Mouse (Mus musculus) forebrain, embryonic 11.5 days (tissue): ENCODE results near the gene Spire2. TPM values are rescaled to one million over a fixed set of nuclear protein-coding genes. Genes with fewer than 3 reads are reported as not detected.

Source experiments
- ATAC-seq: fragments of 200-750 bp; cut with Nextera tagmentation; replicated peaks from 2 replicates; pipeline ENCODE4 v1.8.0; 2017; ENCODE audit warnings: moderate TSS enrichment; ENCODE audit not compliant: low FRiP score
- DNase-seq: peaks from one replicate; pipeline ENCODE4 v3.0.0-alpha.2; 2017; ENCODE audit warnings: low spot score
- H3K27ac ChIP-seq: fragments of 300-500 bp; sonication (generic); 2 replicates; pipeline ENCODE4 v1.5.1; 2014; ENCODE audit warnings: low read depth, low read length
- H3K27me3 ChIP-seq: fragments of 300-500 bp; sonication (generic); 2 replicates; pipeline ENCODE4 v1.6.1; 2014; ENCODE audit warnings: mild to moderate bottlenecking, low read length, mixed read lengths; ENCODE audit not compliant: control insufficient read depth, insufficient read depth
- H3K36me3 ChIP-seq: fragments of 300-500 bp; sonication (generic); 2 replicates; pipeline ENCODE4 v1.6.1; 2014; ENCODE audit warnings: mild to moderate bottlenecking, low read length, moderate library complexity, mixed read lengths; ENCODE audit not compliant: control insufficient read depth, insufficient read depth
- H3K4me1 ChIP-seq: fragments of 300-500 bp; sonication (generic); replicated peaks from 2 replicates; pipeline ENCODE4 v1.6.1; 2014; ENCODE audit warnings: low read length, mixed read lengths; ENCODE audit not compliant: control insufficient read depth, insufficient read depth
- H3K4me2 ChIP-seq: fragments of 300-500 bp; sonication (generic); 2 replicates; pipeline ENCODE4 v1.6.1; 2014; ENCODE audit warnings: low read depth, mild to moderate bottlenecking, low read length, moderate library complexity, mixed read lengths; ENCODE audit not compliant: severe bottlenecking
- H3K4me3 ChIP-seq: fragments of 300-500 bp; sonication (generic); 2 replicates; pipeline ENCODE4 v1.5.1; 2014; ENCODE audit warnings: low read depth, low read length
- H3K9ac ChIP-seq: fragments of 300-500 bp; sonication (generic); 2 replicates; pipeline ENCODE4 v1.6.1; 2014; ENCODE audit warnings: low read length
- H3K9me3 ChIP-seq: fragments of 300-500 bp; sonication (generic); 2 replicates; pipeline ENCODE4 v1.6.1; 2016; ENCODE audit warnings: low read length, mixed read lengths; ENCODE audit not compliant: control insufficient read depth
- WGBS: fragments of 180-500 bp; shearing (Covaris S2); extraction: QIAGEN DNeasy Blood & Tissue Kit; methylation state at CpG from one replicate; pipeline ENCODE4 v1.1.7; 2014; 5-methylcytosine and 5-hydroxymethylcytosine counted together
- polyA plus RNA-seq: library from polyadenylated mRNA; unstranded; fragments of >200 nt; fragmentation: Nextera tagmentation; extraction: Ambion mirVana; gene quantifications from 2 replicates; pipeline ENCODE4 v1.2.1, GENCODE M21; 2014

Spire2 gene
- polyA plus RNA-seq, 1 experiment from 2014 or later = 13.4 TPM

DNA sequence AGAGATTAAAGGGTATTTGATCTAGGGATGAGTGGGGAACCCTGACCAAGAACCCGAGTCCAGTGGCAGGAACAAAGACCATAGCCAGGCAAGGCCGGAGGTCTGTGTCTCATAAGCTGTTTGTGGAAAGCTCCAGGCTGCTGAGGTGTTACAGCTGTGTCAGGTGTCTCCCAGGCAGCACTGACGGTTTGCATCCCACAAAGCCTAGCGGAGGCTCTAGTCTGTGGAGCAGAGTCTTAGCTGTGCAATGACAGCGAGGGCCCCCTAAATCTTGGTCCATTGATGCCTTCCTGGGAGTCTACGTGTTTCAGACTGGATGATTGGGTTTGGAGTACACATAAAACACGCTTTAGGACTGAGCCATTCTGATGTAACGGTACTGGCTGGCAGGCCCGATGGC lies 69.4 kb downstream of the Spire2 start:
- DNase-seq (no peak), ATAC-seq (no peak)
- Histone ChIP-seq H3K27ac (no peak overlapping the region), H3K27me3 (no peaks in the 10 kb centered on the region), H3K4me1 (0 out of 2 replicates have a peak, but pooled peaks cover 2% of the 10 kb centered on the region), H3K4me3 (no peak overlapping the region), H3K9ac (no peak overlapping the region), H3K4me2 (no peak overlapping the region), H3K9me3 (no peaks in the 10 kb centered on the region), H3K36me3 (peaks cover 5% of the 10 kb centered on the region; the same call in 1 of the 2 replicates)
- 92% methylated on average over 9 of the region's 9 CpGs for WGBS

DNA sequence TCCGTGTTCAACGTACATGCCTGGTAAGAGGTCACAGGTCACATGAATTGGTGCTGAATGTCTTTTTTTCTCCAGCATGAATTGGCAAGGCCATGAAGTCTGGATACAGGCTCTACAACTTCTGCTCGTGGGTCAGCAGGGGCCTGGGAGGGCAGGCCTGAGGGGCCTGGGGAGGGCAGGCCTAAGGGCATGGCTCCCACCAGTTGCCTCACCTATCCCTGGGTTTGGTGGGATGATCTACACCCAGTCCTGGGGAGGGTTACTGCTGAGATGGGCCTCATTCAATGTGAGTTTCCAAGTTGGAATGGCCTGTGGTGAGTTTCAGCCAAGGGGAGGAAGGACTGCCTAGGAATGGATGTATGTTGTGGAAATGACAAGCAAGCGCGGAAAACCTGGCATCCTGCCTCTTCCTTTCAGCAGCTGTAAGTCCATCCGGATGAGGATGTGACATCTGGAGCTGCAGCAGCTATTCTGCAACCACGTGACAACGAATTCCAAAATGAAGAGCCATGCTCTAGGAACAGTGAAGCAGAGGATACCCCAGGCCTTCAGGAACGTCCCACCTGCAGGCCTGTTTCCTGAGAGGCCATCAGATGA lies 70.3 kb downstream of the Spire2 start:
- WGBS = 94% methylated on average over 9 of the region's 9 CpGs
- DNase-seq (no peak), ATAC-seq (no peak)
- Histone ChIP-seq H3K27ac (no peak overlapping the region), H3K9me3 (no peaks in the 10 kb centered on the region), H3K4me3 (no peak overlapping the region), H3K4me1 (0 out of 2 replicates have a peak, but pooled peaks cover 2% of the 10 kb centered on the region), H3K4me2 (no peak overlapping the region), H3K9ac (no peak overlapping the region), H3K36me3 (peaks cover 5% of the 10 kb centered on the region; the same call in 1 of the 2 replicates), H3K27me3 (no peaks in the 10 kb centered on the region)

DNA sequence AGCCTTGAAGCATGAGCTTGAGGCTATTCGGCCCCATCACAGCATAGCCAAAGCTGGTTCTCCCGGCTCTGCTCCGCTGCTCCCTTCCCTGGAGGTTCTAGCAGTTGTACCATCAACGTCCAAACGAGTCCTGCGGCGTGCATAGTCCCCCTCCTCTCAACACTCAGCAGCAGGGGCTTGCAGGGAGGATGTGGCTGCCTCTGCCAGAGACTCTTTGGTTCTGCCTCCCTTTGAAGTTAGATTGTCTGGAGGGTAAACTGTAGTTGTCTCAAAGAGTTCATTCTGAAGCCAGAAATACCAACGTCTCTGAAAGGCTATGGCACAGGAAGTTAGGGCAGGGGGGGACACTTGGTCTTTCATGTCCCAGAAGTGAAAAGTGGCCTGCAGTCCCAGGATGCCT lies 72.0 kb downstream of the Spire2 start:
- DNase-seq = no peak
- Histone ChIP-seq H3K9me3 (no peaks in the 10 kb centered on the region), H3K27ac (no peak overlapping the region), H3K9ac (no peak overlapping the region), H3K27me3 (no peaks in the 10 kb centered on the region), H3K4me1 (peaks cover 2% of the 10 kb centered on the region; the same call in 1 of the 2 replicates), H3K4me2 (no peak overlapping the region), H3K4me3 (no peak overlapping the region), H3K36me3 (no peaks in the 10 kb centered on the region; the same call in 1 of the 2 replicates)
- WGBS = 57% methylated on average over 8 of the region's 8 CpGs
- no peak for ATAC-seq

DNA sequence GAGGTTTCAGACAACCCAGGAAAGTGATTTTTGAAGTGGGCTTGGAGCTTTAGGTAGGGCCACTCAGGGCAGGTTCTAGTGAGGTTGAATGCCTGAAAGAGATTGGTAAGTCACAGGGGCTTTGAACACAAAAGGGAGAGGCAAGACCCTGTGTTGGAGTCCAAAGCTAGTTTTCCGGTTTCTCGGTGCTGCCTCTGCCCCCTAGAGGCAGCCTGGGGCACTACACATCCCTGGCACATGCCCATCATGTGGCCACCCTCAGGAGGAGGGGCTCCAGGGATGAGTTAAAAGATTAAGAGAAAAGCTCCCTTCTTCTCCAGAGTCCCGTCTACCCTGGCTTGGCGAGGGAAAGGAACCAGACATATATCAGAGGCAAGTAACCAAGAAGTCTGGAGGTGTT lies 74.3 kb downstream of the Spire2 start, which contains the start of gene Mc1r:
Gene Mc1r, plus strand, starts transcription at position 322 of the 400 bp plus-strand sequence.
- Histone ChIP-seq H3K27ac (no peak within 1 kb of the TSS), H3K4me1 (peaks cover 12% of the 10 kb centered on the region; the same call in 1 of the 2 replicates), H3K36me3 (no peaks in the 10 kb centered on the region), H3K9me3 (no peaks in the 10 kb centered on the region), H3K9ac (no peak within 1 kb of the TSS), H3K27me3 (no peaks in the 10 kb centered on the region), H3K4me3 (no peak within 1 kb of the TSS), H3K4me2 (no peak within 1 kb of the TSS; the same call in 1 of the 2 replicates)
- no peak for ATAC-seq
- WGBS = 13% methylated on average over 4 of the region's 4 CpGs
- peak; percentile 85 for DNase-seq

DNA sequence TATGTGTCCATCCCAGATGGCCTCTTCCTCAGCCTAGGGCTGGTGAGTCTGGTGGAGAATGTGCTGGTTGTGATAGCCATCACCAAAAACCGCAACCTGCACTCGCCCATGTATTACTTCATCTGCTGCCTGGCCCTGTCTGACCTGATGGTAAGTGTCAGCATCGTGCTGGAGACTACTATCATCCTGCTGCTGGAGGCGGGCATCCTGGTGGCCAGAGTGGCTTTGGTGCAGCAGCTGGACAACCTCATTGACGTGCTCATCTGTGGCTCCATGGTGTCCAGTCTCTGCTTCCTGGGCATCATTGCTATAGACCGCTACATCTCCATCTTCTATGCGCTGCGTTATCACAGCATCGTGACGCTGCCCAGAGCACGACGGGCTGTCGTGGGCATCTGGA lies 75.1 kb downstream of the Spire2 start:
- no peak for ATAC-seq

DNA sequence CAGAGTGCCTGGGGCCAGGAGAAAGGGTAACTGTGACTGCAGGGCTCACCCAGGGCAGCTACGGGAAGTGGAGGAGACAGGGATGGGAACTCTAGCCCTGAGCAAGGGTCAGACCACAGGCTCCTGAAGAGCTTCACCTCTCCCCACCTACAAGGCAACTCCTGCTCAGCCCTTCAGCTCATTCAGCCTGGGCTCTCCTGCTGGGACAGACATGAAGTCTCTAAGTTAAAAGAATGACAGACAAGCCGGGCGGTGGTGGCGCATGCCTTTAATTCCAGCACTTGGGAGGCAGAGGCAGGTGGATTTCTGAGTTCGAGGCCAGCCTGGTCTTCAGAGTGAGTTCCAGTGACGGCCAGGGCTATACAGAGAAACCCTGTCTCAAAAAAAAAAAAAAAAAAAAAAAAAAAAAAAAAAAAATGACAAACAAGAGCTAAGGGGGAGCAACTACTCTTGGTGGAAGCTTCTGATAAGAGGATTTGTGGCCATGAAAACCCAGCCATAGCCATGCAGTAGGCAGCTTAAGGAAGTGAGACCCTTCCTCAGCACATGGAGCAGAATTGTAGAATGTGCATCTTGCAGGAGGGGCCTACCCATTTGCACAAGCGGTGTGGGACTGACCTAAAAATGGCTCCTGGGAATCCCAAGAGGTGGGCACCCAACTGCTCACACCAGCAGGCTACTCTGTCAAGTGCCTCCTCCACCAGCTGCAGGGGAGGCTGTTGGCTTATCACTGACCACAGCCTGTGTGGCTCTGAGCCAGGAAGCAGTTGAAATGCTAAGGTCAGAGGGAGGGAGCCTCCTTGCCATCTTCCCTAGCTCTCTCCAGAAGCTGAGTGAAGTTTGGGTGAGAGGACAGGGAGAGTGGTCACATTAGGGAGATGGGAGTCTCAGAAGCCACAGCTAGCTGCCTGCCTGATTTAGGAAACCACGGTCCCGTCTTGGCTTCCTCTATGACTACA lies 76.4 kb downstream of the Spire2 start:
- Histone ChIP-seq H3K9ac (no peak overlapping the region), H3K27me3 (no peaks in the 10 kb centered on the region), H3K4me2 (no peak overlapping the region), H3K27ac (no peak overlapping the region), H3K4me1 (peaks cover 15% of the 10 kb centered on the region; the same call in 1 of the 2 replicates), H3K4me3 (no peak overlapping the region), H3K9me3 (no peaks in the 10 kb centered on the region), H3K36me3 (no peaks in the 10 kb centered on the region)
- 80% methylated on average over 9 of the region's 9 CpGs for WGBS
- ATAC-seq (no peak), DNase-seq (peak; percentile 52)

More for the DNA sequence above, 75.1 kb downstream of the Spire2 start:
- no peaks in the 10 kb centered on the region for H3K27me3 ChIP-seq
- H3K4me3 ChIP-seq = no peak overlapping the region
- WGBS = 94% methylated on average over 13 of the region's 13 CpGs
- H3K9ac ChIP-seq = no peak overlapping the region
- no peak overlapping the region for H3K27ac ChIP-seq
- no peaks in the 10 kb centered on the region for H3K9me3 ChIP-seq
- H3K4me1 ChIP-seq = peaks cover 12% of the 10 kb centered on the region; the same call in 1 of the 2 replicates
- H3K4me2 ChIP-seq = no peak overlapping the region
- no peak for DNase-seq
- H3K36me3 ChIP-seq = no peaks in the 10 kb centered on the region

DNA sequence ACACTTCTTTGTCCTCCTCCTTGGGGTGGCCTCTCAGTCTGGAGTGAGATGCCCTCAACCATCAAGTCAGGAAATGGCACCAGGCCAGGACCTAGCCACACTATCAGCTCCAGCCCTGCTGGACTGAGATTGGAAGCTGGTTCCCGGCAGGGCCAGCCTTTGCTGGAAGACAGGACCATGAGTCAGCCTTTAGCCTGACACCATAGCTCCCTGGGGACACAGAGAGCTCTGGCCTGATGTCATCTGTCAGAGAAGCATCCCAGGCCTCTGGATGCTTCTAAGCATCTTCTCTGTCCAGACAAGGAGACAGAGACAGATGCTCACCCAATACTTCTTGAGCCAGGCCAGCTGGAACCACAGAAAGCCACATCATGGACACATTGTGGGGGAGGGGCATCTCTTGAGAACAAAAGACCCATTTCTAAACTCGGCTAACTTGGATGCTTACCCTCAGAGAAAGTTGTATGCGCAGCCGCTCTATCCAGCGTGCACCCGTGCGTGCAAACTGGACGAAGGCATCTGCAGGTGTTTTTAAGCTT lies 77.6 kb downstream of the Spire2 start:
- ATAC-seq = no peak
- Histone ChIP-seq H3K36me3 (no peaks in the 10 kb centered on the region), H3K27me3 (no peaks in the 10 kb centered on the region), H3K4me1 (peaks cover 17% of the 10 kb centered on the region), H3K9me3 (no peaks in the 10 kb centered on the region), H3K4me3 (peak overlapping the region; percentile 68), H3K9ac (peak overlapping the region; percentile 65), H3K27ac (peak overlapping the region; percentile 84), H3K4me2 (peak overlapping the region; percentile 53)
- DNase-seq = peak; percentile 64
- 48% methylated on average over 8 of the region's 8 CpGs for WGBS

DNA sequence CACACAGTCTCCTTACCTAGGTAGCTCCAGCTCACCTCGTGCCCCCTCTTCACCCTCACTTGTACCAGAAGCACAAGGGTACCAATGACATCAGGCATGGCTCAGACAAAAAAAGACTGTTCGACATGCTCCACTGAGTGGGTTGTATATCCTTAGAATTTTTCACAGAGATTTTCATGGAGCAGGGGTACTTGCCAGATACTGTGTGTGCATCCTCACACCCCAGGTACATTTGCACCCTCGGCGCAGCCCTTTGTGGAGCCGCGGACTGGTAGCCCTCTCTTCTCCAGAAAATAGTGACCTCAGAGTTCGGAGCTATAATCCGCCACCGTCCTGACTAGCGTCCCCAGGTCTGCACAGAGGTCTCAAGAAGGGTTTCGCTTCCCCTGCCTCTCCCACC lies 78.3 kb downstream of the Spire2 start:
- peak overlapping the region; percentile 68 for H3K4me3 ChIP-seq
- no peaks in the 10 kb centered on the region for H3K36me3 ChIP-seq
- peak overlapping the region; percentile 84 for H3K27ac ChIP-seq
- peak overlapping the region; percentile 65 for H3K9ac ChIP-seq
- no peaks in the 10 kb centered on the region for H3K27me3 ChIP-seq
- H3K9me3 ChIP-seq = no peaks in the 10 kb centered on the region
- no peak for DNase-seq
- peak overlapping the region; percentile 53 for H3K4me2 ChIP-seq
- peaks cover 17% of the 10 kb centered on the region for H3K4me1 ChIP-seq
- peak; percentile 13 for ATAC-seq
- 3% methylated on average over 11 of the region's 11 CpGs for WGBS
